Mouse (Mus musculus): ENCODE results near the gene Nt5dc2. TPM values are rescaled to one million over a fixed set of nuclear protein-coding genes. Genes with fewer than 3 reads are reported as not detected.

Nt5dc2 gene
- polyA plus RNA-seq, 1 experiment: 322 TPM

GRCm38 (mm10) chr14:31160196-31161150, 29.6 kb downstream of the Nt5dc2 start:
- TF ChIP-seq MYOD1 (IDR thresholded peaks at IDR 0.05; ENCODE audit: control insufficient read depth, insufficient read length, low read depth) (no peak), CEBPB (IDR thresholded peaks at IDR 0.05; ENCODE audit: low read depth) (no peak), MAX (IDR thresholded peaks at IDR 0.05) (no peak), CTCF (IDR thresholded peaks at IDR 0.05; ENCODE audit: control insufficient read depth, insufficient read depth, insufficient read length) (no peak), USF1 (IDR thresholded peaks at IDR 0.05; ENCODE audit: low read depth) (no peak), FOSL1 (IDR thresholded peaks at IDR 0.05; ENCODE audit: insufficient read depth, low read length, poor library complexity, severe bottlenecking) (no peak), MYOG (IDR thresholded peaks at IDR 0.05; ENCODE audit: control insufficient read depth, extremely low read depth, insufficient read length) (no peak)
- no peaks in the 10 kb centered on the region for H3K79me2 ChIP-seq (ENCODE audit: control insufficient read depth, insufficient read depth)
- H3K79me3 ChIP-seq (ENCODE audit: low read depth): no peaks in the 10 kb centered on the region

GRCm38 (mm10) chr14:31161191-31161590, 30.3 kb downstream of the Nt5dc2 start:
- Histone ChIP-seq H3K79me2 (ENCODE audit: control insufficient read depth, insufficient read depth) (no peaks in the 10 kb centered on the region), H3ac (ENCODE audit: control insufficient read depth, insufficient read length, low read depth) (no peak overlapping the region), H3K36me3 (ENCODE audit: control insufficient read depth, insufficient read depth) (no peaks in the 10 kb centered on the region), H3K79me3 (ENCODE audit: low read depth) (no peaks in the 10 kb centered on the region), H3K4me3 (ENCODE audit: insufficient read depth, poor library complexity, severe bottlenecking) (no peak overlapping the region), H3K27me3 (ENCODE audit: control insufficient read depth, insufficient read depth, insufficient read length) (peaks cover 7% of the 10 kb centered on the region)
- TF ChIP-seq MYOD1 (IDR thresholded peaks at IDR 0.05; ENCODE audit: control insufficient read depth, insufficient read length, low read depth) (no peak), MAX (IDR thresholded peaks at IDR 0.05) (no peak), MYOG (IDR thresholded peaks at IDR 0.05; ENCODE audit: control insufficient read depth, extremely low read depth, insufficient read length) (no peak), CTCF (IDR thresholded peaks at IDR 0.05; ENCODE audit: control insufficient read depth, insufficient read depth, insufficient read length) (no peak), FOSL1 (IDR thresholded peaks at IDR 0.05; ENCODE audit: insufficient read depth, low read length, poor library complexity, severe bottlenecking) (no peak), USF1 (IDR thresholded peaks at IDR 0.05; ENCODE audit: low read depth) (no peak), CEBPB (IDR thresholded peaks at IDR 0.05; ENCODE audit: low read depth) (no peak)

More at GRCm38 (mm10) chr14:31160196-31161150, 29.6 kb downstream of the Nt5dc2 start:
- H3ac ChIP-seq (ENCODE audit: control insufficient read depth, insufficient read length, low read depth): no peak overlapping the region
- no peak overlapping the region for H3K4me3 ChIP-seq (ENCODE audit: insufficient read depth, poor library complexity, severe bottlenecking)
- no peaks in the 10 kb centered on the region for H3K36me3 ChIP-seq (ENCODE audit: control insufficient read depth, insufficient read depth)
- peaks cover 7% of the 10 kb centered on the region for H3K27me3 ChIP-seq (ENCODE audit: control insufficient read depth, insufficient read depth, insufficient read length)

DNA sequence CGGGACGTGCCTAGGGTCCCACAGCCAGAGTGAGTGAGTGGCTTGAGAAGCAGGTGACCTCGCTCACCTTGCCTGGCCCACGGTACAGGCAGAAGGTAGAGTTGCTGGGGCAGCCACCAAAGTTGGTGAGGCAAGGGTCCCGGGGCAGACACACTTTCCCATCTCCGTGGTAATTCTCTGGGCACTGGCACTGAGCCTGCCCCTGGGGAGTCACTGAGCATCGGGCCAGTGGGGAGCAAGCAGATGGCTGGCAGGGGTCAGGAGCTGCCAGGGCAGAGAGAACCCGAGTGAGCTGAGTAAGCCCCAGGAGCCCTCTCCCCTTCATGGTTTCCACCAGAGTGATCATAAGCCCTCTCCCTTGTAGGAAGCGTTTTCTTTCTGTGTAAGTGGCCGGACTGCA, 30.8 kb downstream of the Nt5dc2 start:
- H3K79me2 ChIP-seq (ENCODE audit: control insufficient read depth, insufficient read depth): no peaks in the 10 kb centered on the region
- H3ac ChIP-seq (ENCODE audit: control insufficient read depth, insufficient read length, low read depth): no peak overlapping the region
- no peaks in the 10 kb centered on the region for H3K36me3 ChIP-seq (ENCODE audit: control insufficient read depth, insufficient read depth)
- H3K79me3 ChIP-seq (ENCODE audit: low read depth): no peaks in the 10 kb centered on the region
- no peak overlapping the region for H3K4me3 ChIP-seq (ENCODE audit: insufficient read depth, poor library complexity, severe bottlenecking)
- H3K27me3 ChIP-seq (ENCODE audit: control insufficient read depth, insufficient read depth, insufficient read length): peaks cover 7% of the 10 kb centered on the region
- TF ChIP-seq MYOG (IDR thresholded peaks at IDR 0.05; ENCODE audit: control insufficient read depth, extremely low read depth, insufficient read length): no peak
- TF ChIP-seq MYOD1 (IDR thresholded peaks at IDR 0.05; ENCODE audit: control insufficient read depth, insufficient read length, low read depth): no peak
- no peak for TF ChIP-seq CEBPB (IDR thresholded peaks at IDR 0.05; ENCODE audit: low read depth)
- TF ChIP-seq FOSL1 (IDR thresholded peaks at IDR 0.05; ENCODE audit: insufficient read depth, low read length, poor library complexity, severe bottlenecking): no peak
- TF ChIP-seq MAX (IDR thresholded peaks at IDR 0.05): no peak
- TF ChIP-seq USF1 (IDR thresholded peaks at IDR 0.05; ENCODE audit: low read depth): no peak
- no peak for TF ChIP-seq CTCF (IDR thresholded peaks at IDR 0.05; ENCODE audit: control insufficient read depth, insufficient read depth, insufficient read length)

GRCm38 (mm10) chr14:31164067-31164466, 33.2 kb downstream of the Nt5dc2 start:
- no peaks in the 10 kb centered on the region for H3K27me3 ChIP-seq (ENCODE audit: control insufficient read depth, insufficient read depth, insufficient read length)
- no peak overlapping the region for H3K4me3 ChIP-seq (ENCODE audit: insufficient read depth, poor library complexity, severe bottlenecking)
- H3K79me3 ChIP-seq (ENCODE audit: low read depth): no peaks in the 10 kb centered on the region
- TF ChIP-seq USF1 (IDR thresholded peaks at IDR 0.05; ENCODE audit: low read depth) (no peak), MAX (IDR thresholded peaks at IDR 0.05) (no peak), CTCF (IDR thresholded peaks at IDR 0.05; ENCODE audit: control insufficient read depth, insufficient read depth, insufficient read length) (no peak)
- H3ac ChIP-seq (ENCODE audit: control insufficient read depth, insufficient read length, low read depth): no peak overlapping the region
- no peaks in the 10 kb centered on the region for H3K79me2 ChIP-seq (ENCODE audit: control insufficient read depth, insufficient read depth)
- H3K36me3 ChIP-seq (ENCODE audit: control insufficient read depth, insufficient read depth): no peaks in the 10 kb centered on the region

DNA sequence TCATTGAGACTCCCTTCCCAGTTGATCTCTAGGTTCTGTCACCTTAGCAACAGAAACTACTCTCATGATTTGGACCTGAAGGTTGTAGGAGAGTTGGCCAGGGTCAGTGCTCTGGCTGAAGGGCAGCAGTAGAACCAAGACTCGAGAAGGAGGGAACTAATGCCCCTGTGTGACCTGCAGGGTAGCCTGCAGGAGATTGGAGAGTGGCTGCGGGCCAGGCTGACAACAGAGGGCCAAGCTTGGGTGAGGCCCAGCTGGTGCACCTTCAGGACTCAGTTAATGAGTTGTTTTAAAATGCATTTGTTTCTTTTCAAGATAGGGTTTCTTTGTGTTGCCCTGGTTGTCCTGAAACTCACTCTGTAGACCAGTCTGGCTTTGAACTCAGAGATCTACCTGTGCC, 34.2 kb downstream of the Nt5dc2 start:
- Histone ChIP-seq H3ac (ENCODE audit: control insufficient read depth, insufficient read length, low read depth) (no peak overlapping the region), H3K79me3 (ENCODE audit: low read depth) (no peaks in the 10 kb centered on the region), H3K27me3 (ENCODE audit: control insufficient read depth, insufficient read depth, insufficient read length) (no peaks in the 10 kb centered on the region), H3K4me3 (ENCODE audit: insufficient read depth, poor library complexity, severe bottlenecking) (no peak overlapping the region), H3K36me3 (ENCODE audit: control insufficient read depth, insufficient read depth) (no peaks in the 10 kb centered on the region), H3K79me2 (ENCODE audit: control insufficient read depth, insufficient read depth) (no peaks in the 10 kb centered on the region)
- no peak for TF ChIP-seq MYOG (IDR thresholded peaks at IDR 0.05; ENCODE audit: control insufficient read depth, extremely low read depth, insufficient read length)
- no peak for TF ChIP-seq MYOD1 (IDR thresholded peaks at IDR 0.05; ENCODE audit: control insufficient read depth, insufficient read length, low read depth)
- no peak for TF ChIP-seq MAX (IDR thresholded peaks at IDR 0.05)
- no peak for TF ChIP-seq CEBPB (IDR thresholded peaks at IDR 0.05; ENCODE audit: low read depth)
- TF ChIP-seq FOSL1 (IDR thresholded peaks at IDR 0.05; ENCODE audit: insufficient read depth, low read length, poor library complexity, severe bottlenecking): no peak
- TF ChIP-seq CTCF (IDR thresholded peaks at IDR 0.05; ENCODE audit: control insufficient read depth, insufficient read depth, insufficient read length): no peak
- no peak for TF ChIP-seq USF1 (IDR thresholded peaks at IDR 0.05; ENCODE audit: low read depth)

All from C2C12 (cell line).